Mouse (Mus musculus) kidney, postnatal 0 days (tissue): ENCODE results near the gene Ackr4. TPM values are rescaled to one million over a fixed set of nuclear protein-coding genes. Genes with fewer than 3 reads are reported as not detected.

Source experiments
- ATAC-seq: fragments of 200-750 bp; cut with Nextera tagmentation; replicated peaks from 2 replicates; pipeline ENCODE4 v1.8.0; 2017; ENCODE audit warnings: low read depth, moderate number of reproducible peaks, moderate TSS enrichment, moderate library complexity; ENCODE audit not compliant: low FRiP score
- DNase-seq: peaks from one replicate; pipeline ENCODE4 v3.0.0-alpha.2; 2016; ENCODE audit warnings: low spot score
- H3K27ac ChIP-seq: fragments of 300-500 bp; sonication (generic); 2 replicates; pipeline ENCODE4 v1.5.1; 2014; ENCODE audit warnings: mild to moderate bottlenecking
- H3K27me3 ChIP-seq: fragments of 300-500 bp; sonication (generic); 2 replicates; pipeline ENCODE4 v1.6.1; 2014; ENCODE audit warnings: low read length, mixed read lengths; ENCODE audit not compliant: insufficient read depth
- H3K36me3 ChIP-seq: fragments of 300-500 bp; sonication (generic); 2 replicates; pipeline ENCODE4 v1.6.1; 2014; ENCODE audit warnings: low read length, mixed read lengths; ENCODE audit not compliant: insufficient read depth
- H3K4me1 ChIP-seq: fragments of 300-500 bp; sonication (generic); replicated peaks from 2 replicates; pipeline ENCODE4 v1.6.1; 2014; ENCODE audit warnings: antibody characterized with exemption, low read length, mixed read lengths; ENCODE audit not compliant: insufficient read depth
- H3K4me2 ChIP-seq: fragments of 300-500 bp; sonication (generic); 2 replicates; pipeline ENCODE4 v1.6.1; 2014; ENCODE audit warnings: mild to moderate bottlenecking, low read length, moderate library complexity, mixed read lengths
- H3K4me3 ChIP-seq: fragments of 300-500 bp; sonication (generic); replicated peaks from 2 replicates; pipeline ENCODE4 v1.5.1; 2014; ENCODE audit warnings: low read depth, low read length
- H3K9ac ChIP-seq: fragments of 300-500 bp; sonication (generic); 2 replicates; pipeline ENCODE4 v1.6.1; 2014; ENCODE audit warnings: low read depth, low read length
- H3K9me3 ChIP-seq: fragments of 300-500 bp; sonication (generic); replicated peaks from 2 replicates; pipeline ENCODE4 v1.6.1; 2016; ENCODE audit warnings: low read length, inconsistent platforms, mixed read lengths
- CTCF ChIP-seq: IDR thresholded peaks from 2 replicates; pipeline ENCODE4 v1.5.1; 2016; ENCODE audit warnings: antibody characterized with exemption, low read depth, mild to moderate bottlenecking, moderate library complexity
- WGBS: fragments of 180-500 bp; shearing (Covaris S2); extraction: QIAGEN DNeasy Blood & Tissue Kit; methylation state at CpG from one replicate; pipeline ENCODE4 v1.1.7; 2014; 5-methylcytosine and 5-hydroxymethylcytosine counted together
- polyA plus RNA-seq: library from polyadenylated mRNA; unstranded; fragments of >200 nt; fragmentation: Nextera tagmentation; extraction: Ambion mirVana; gene quantifications from 2 replicates; pipeline ENCODE4 v1.2.1, GENCODE M21; 2015

Gene Ackr4
- polyA plus RNA-seq, 1 experiment from 2014 or later, result 2.3 TPM

DNA sequence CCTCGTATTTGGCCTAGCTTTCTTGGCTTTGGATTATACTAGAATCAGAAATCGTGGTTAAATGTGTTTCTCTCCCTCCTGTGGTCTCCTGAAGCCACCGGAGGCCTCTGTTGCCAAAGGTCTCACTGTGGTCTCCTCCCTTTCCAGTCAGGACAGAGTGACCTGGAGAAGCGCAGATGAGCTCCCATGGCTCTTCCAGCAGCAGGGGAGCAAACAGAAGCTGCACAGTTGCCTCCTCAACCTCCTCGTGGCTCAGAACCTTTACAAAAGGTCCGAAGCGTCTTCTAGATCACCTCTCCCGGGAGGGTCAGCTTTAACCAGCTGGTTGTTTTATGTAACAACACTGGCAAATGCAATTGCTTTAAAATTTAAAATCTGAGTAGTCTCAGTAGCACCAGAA is 92.5 kb downstream of the Ackr4 start:
- no peaks in the 10 kb centered on the region for H3K9me3 ChIP-seq
- no peak overlapping the region for H3K4me2 ChIP-seq
- peaks cover 29% of the 10 kb centered on the region; the same call in 1 of the 2 replicates for H3K36me3 ChIP-seq
- no peak for ATAC-seq
- no peak overlapping the region for H3K9ac ChIP-seq
- no peaks in the 10 kb centered on the region for H3K27me3 ChIP-seq
- no peak overlapping the region for H3K4me3 ChIP-seq
- no peak for DNase-seq
- no peaks in the 10 kb centered on the region for H3K4me1 ChIP-seq
- H3K27ac ChIP-seq, result no peak overlapping the region
- WGBS, result 83% methylated on average over 8 of the region's 8 CpGs
- no peak for TF ChIP-seq CTCF

Other genes with a start within 250 kb of the Ackr4 start
- gene Nphp3, start 124.4 kb downstream of the Ackr4 start, polyA plus RNA-seq, result 3.4 and 3.5 TPM in 2 replicates
- not detected in 2 replicates for gene Gm28305, start 86.3 kb downstream of the Ackr4 start, polyA plus RNA-seq
- gene Uba5, start 63.8 kb downstream of the Ackr4 start, polyA plus RNA-seq, result 40.5 and 43.7 TPM in 2 replicates
- 17.6 and 22.2 TPM in 2 replicates for gene Acad11, start 63.6 kb downstream of the Ackr4 start, polyA plus RNA-seq
- gene Dnajc13, start 136.0 kb upstream of the Ackr4 start, polyA plus RNA-seq, result 20.8 and 21.9 TPM in 2 replicates
- 1.5 and 2.0 TPM in 2 replicates for gene Acpp, start 210.8 kb upstream of the Ackr4 start, polyA plus RNA-seq